Mouse (Mus musculus) spleen, postnatal 36 days (tissue): ENCODE measurements around the gene Gm49321.
A peak's percentile ranks its signal among the peaks of the same experiment; 100 is the strongest.

Source experiments
- DNase-seq, 2 experiments: peaks; one replicate each; pipeline ENCODE4 v3.0.0; 2022; ENCODE audit warnings: low spot score in 2 of 2, mixed read lengths in 1 of 2

The Gm49321 gene

GRCm38 (mm10) chr12:73937353-73937752, at the start of gene Gm49321:
Gm49321 (plus strand) TSS chr12:73937653.
- DNase-seq, result no peak

GRCm38 (mm10) chr12:73888003-73888783, 49.3 kb upstream of the Gm49321 start:
- DNase-seq, result no peak

GRCm38 (mm10) chr12:73889571-73889970, 47.9 kb upstream of the Gm49321 start:
- peak; percentile 73 to 76 for DNase-seq

GRCm38 (mm10) chr12:73890086-73890485, 47.4 kb upstream of the Gm49321 start:
- no peak for DNase-seq

- no peak for DNase-seq
Observed at GRCm38 (mm10) chr12:73892616-73893015, 44.8 kb upstream of the Gm49321 start.

- no peak for DNase-seq
Observed at GRCm38 (mm10) chr12:73894838-73895237, 42.6 kb upstream of the Gm49321 start.

- DNase-seq, result no peak
Observed at GRCm38 (mm10) chr12:73895674-73896073, 41.8 kb upstream of the Gm49321 start.

- no peak for DNase-seq
Observed at GRCm38 (mm10) chr12:73896471-73896870, 41.0 kb upstream of the Gm49321 start.

- DNase-seq, result no peak
Observed at GRCm38 (mm10) chr12:73898281-73898680, 39.2 kb upstream of the Gm49321 start.

GRCm38 (mm10) chr12:73904133-73904934, 33.1 kb upstream of the Gm49321 start:
- no peak for DNase-seq

GRCm38 (mm10) chr12:73905041-73905440, 32.4 kb upstream of the Gm49321 start:
- no peak for DNase-seq

GRCm38 (mm10) chr12:73905555-73905954, 31.9 kb upstream of the Gm49321 start:
- DNase-seq, result no peak

- DNase-seq, result no peak
Observed at GRCm38 (mm10) chr12:73907079-73907672, 30.3 kb upstream of the Gm49321 start.

GRCm38 (mm10) chr12:73907673-73908150, 29.7 kb upstream of the Gm49321 start:
- peak; percentile 96 to 97 for DNase-seq

- peak; percentile 58 to 60 for DNase-seq
Observed at GRCm38 (mm10) chr12:73908274-73909012, 29.0 kb upstream of the Gm49321 start.

- DNase-seq, result no peak
Observed at GRCm38 (mm10) chr12:73909013-73909575, 28.4 kb upstream of the Gm49321 start.

- no peak for DNase-seq
Observed at GRCm38 (mm10) chr12:73918479-73918878, 19.0 kb upstream of the Gm49321 start.

- DNase-seq, result no peak
Observed at GRCm38 (mm10) chr12:73930266-73930665, 7.2 kb upstream of the Gm49321 start.

GRCm38 (mm10) chr12:73931274-73931673, 6.2 kb upstream of the Gm49321 start:
- peak in 1 of 2 experiments; percentile 37 for DNase-seq

- DNase-seq, result no peak
Observed at GRCm38 (mm10) chr12:73934528-73934927, 2.9 kb upstream of the Gm49321 start.

GRCm38 (mm10) chr12:73939542-73939941, 2.1 kb downstream of the Gm49321 start:
- no peak for DNase-seq
